Mouse (Mus musculus) stomach, embryonic 14.5 days (tissue): ENCODE results near the gene Ror2. TPM values are rescaled to one million over a fixed set of nuclear protein-coding genes. Genes with fewer than 3 reads are reported as not detected.
A peak's percentile ranks its signal among the peaks of the same experiment; 100 is the strongest.
"Not testable (repeated sequence)": the region's sequence is repeated elsewhere in the genome, so short reads cannot be mapped to it uniquely, and the experiment has no call there.

Experiments used
- ATAC-seq: fragments of 200-750 bp; cut with Nextera tagmentation; 2 replicates; pipeline ENCODE4 v1.8.0; 2017; ENCODE audit warnings: low read depth, moderate TSS enrichment; ENCODE audit not compliant: insufficient number of reproducible peaks, insufficient read depth, low FRiP score
- H3K27ac ChIP-seq: fragments of 300-500 bp; sonication (generic); 2 replicates; pipeline ENCODE4 v1.5.1; 2014; ENCODE audit warnings: mild to moderate bottlenecking, low read length, moderate library complexity, mixed read lengths
- H3K27me3 ChIP-seq: fragments of 300-500 bp; sonication (generic); 2 replicates; pipeline ENCODE4 v1.6.1; 2014; ENCODE audit warnings: low read length, control low read depth, mixed read lengths; ENCODE audit not compliant: control insufficient read depth, insufficient read depth
- H3K36me3 ChIP-seq: fragments of 300-500 bp; sonication (generic); 2 replicates; pipeline ENCODE4 v1.6.1; 2014; ENCODE audit warnings: mild to moderate bottlenecking, control low read depth, low read length, moderate library complexity, mixed read lengths; ENCODE audit not compliant: control insufficient read depth, insufficient read depth
- H3K4me1 ChIP-seq: fragments of 300-500 bp; sonication (generic); 2 replicates; pipeline ENCODE4 v1.6.1; 2014; ENCODE audit warnings: low read length, control low read depth, mixed read lengths; ENCODE audit not compliant: control insufficient read depth, insufficient read depth
- H3K4me2 ChIP-seq: fragments of 300-500 bp; sonication (generic); replicated peaks from 2 replicates; pipeline ENCODE4 v1.6.1; 2014; ENCODE audit warnings: low read depth, low read length, control low read depth
- H3K4me3 ChIP-seq: fragments of 300-500 bp; sonication (generic); 2 replicates; pipeline ENCODE4 v1.5.1; 2014; ENCODE audit warnings: low read depth, low read length, control low read depth
- H3K9ac ChIP-seq: fragments of 300-500 bp; sonication (generic); replicated peaks from 2 replicates; pipeline ENCODE4 v1.6.1; 2014; ENCODE audit warnings: low read depth, mild to moderate bottlenecking, control low read depth, low read length, moderate library complexity, mixed read lengths
- H3K9me3 ChIP-seq: fragments of 300-500 bp; sonication (generic); 2 replicates; pipeline ENCODE4 v1.6.1; 2016; ENCODE audit warnings: low read depth, low read length, control low read depth; ENCODE audit not compliant: control insufficient read depth
- WGBS: fragments of 180-500 bp; shearing (Covaris S2); extraction: QIAGEN DNeasy Blood & Tissue Kit; methylation state at CpG from one replicate; pipeline ENCODE4 v1.1.7; 2014; 5-methylcytosine and 5-hydroxymethylcytosine counted together
- polyA plus RNA-seq: library from polyadenylated mRNA; unstranded; fragments of >200 nt; fragmentation: Nextera tagmentation; extraction: Ambion mirVana; gene quantifications from 2 replicates; pipeline ENCODE4 v1.2.1, GENCODE M21; 2014

Gene Ror2
- 13.9 and 14.0 TPM in 2 replicates for polyA plus RNA-seq

DNA sequence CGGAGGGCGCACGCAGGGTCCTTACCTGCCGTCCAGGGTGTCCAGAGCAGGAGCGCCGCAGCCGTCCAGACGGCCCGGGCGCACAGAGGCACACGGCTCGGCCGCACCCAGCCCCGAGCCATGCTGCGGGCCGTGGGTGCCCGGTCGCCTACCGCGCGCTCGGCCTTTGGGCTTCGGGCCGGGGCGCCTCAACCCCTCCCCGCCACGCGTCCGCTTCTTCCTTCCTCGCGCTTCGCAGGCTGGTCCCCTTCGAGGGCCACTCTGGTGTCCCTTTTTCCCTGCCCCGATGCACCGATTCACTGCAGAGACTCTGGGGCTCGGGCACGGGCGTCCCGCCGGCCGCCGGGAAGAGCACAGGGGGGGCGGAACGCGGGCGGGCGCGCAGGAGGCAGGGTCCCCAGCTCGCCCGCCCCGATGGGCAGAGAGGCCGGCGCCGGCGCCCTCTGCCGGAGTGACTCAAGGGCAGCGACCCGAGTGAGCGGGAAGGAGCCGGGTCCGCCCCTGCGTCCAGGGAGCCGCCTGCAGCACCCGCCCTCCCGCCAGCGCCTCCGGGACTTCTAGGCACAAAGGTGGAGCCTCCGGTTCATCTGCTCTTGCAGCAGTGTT is at the start of gene Ror2:
Ror2 (minus strand) TSS at position 369 of the 606 bp plus-strand sequence.
- Histone ChIP-seq H3K4me3 (peak within 1 kb of the TSS; percentile 82), H3K27ac (peak within 1 kb of the TSS; percentile 84), H3K27me3 (no peaks in the 10 kb centered on the region), H3K9ac (peak within 1 kb of the TSS; percentile 82), H3K4me2 (peak within 1 kb of the TSS; percentile 74), H3K36me3 (no peaks in the 10 kb centered on the region), H3K9me3 (no peaks in the 10 kb centered on the region), H3K4me1 (peaks cover 34% of the 10 kb centered on the region)
- peak; percentile 89 for ATAC-seq
- WGBS: under 1% methylated on average over 51 of the region's 68 CpGs

DNA sequence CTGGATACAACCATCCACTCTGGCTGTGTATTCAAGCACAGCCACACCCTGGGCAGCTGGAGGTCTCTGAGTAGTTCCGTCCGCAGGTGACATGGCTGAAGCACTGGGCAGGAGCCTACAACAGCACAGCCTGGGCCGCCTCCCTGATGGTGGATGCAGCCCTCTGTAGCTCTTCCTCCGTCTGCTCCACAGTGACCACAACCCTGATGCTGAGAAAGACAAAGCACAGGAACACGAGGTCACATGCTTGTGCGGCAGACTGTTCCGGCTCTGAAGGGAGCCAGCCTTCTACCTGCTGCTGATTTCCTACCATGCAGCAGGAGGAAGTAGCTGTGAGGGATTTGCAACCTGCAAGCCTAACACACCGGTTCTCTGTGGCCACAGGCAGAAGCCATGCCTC is 47.8 kb upstream of the Ror2 start:
- H3K4me2 ChIP-seq: no peak overlapping the region
- no peak overlapping the region for H3K4me3 ChIP-seq
- H3K9ac ChIP-seq: no peak overlapping the region
- H3K27me3 ChIP-seq: no peaks in the 10 kb centered on the region
- no peak for ATAC-seq
- H3K36me3 ChIP-seq: peaks cover 39% of the 10 kb centered on the region
- no peaks in the 10 kb centered on the region for H3K4me1 ChIP-seq
- H3K9me3 ChIP-seq: no peaks in the 10 kb centered on the region
- no peak overlapping the region for H3K27ac ChIP-seq
- WGBS: 90% methylated on average over 8 of the region's 8 CpGs

DNA sequence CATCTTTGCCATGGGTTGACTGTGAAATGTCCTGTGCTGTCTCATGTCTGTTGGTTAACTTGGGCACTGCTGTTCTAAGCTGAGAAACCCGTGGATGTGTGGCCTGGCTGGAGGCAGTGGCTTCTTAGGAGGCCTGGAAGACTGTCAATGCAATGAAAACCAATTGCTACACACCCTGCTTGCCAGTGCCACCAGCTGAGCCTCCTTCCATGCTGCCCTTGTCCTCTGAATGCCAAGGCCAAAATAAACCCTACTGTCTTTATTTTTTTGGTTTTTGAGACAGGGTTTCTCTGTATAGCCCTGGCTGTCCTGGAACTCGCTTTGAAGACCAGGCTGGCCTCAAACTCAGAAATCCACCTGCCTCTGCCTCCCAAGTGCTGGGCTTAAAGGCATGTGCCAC is 44.3 kb upstream of the Ror2 start:
- Histone ChIP-seq H3K9me3 (no peaks in the 10 kb centered on the region), H3K27me3 (no peaks in the 10 kb centered on the region), H3K27ac (no peak overlapping the region), H3K4me2 (no peak overlapping the region), H3K9ac (no peak overlapping the region), H3K4me1 (no peaks in the 10 kb centered on the region), H3K36me3 (peaks cover 11% of the 10 kb centered on the region), H3K4me3 (no peak overlapping the region)
- 79% methylated on average over 2 of the region's 2 CpGs for WGBS
- no peak for ATAC-seq

GRCm38 (mm10) chr13:53325531-53325930 is 39.6 kb upstream of the Ror2 start:
- Histone ChIP-seq H3K4me1 (no peaks in the 10 kb centered on the region), H3K4me3 (no peak overlapping the region), H3K27ac (no peak overlapping the region), H3K4me2 (no peak overlapping the region), H3K36me3 (no peaks in the 10 kb centered on the region), H3K27me3 (no peaks in the 10 kb centered on the region), H3K9me3 (peaks cover 2% of the 10 kb centered on the region; the same call in 1 of the 2 replicates), H3K9ac (no peak overlapping the region)
- ATAC-seq: no peak
- WGBS: 91% methylated on average over 1 of the region's 1 CpGs

DNA sequence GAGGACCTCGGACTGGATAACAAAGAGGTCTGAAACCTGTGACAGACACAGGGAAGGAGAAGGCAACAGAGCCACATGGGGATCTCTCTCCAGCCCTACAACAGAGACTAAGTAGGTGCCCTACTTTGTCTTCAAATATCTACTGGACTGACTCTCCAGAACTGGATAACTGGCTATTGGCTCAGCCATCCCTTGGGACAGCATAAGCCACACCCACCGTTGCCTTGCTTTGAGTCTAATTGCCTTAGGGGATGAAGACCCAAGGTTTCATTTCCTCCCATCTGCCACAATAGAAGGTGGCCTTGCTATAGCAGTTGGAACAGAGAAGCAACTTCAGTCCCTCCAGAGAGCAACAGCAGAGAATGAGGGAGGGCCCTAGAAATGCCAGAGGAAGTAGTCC is 37.7 kb upstream of the Ror2 start:
- Histone ChIP-seq H3K36me3 (no peaks in the 10 kb centered on the region), H3K4me3 (no peak overlapping the region), H3K4me1 (no peaks in the 10 kb centered on the region), H3K9ac (no peak overlapping the region), H3K27me3 (no peaks in the 10 kb centered on the region), H3K9me3 (peaks cover 2% of the 10 kb centered on the region; the same call in 1 of the 2 replicates), H3K4me2 (no peak overlapping the region), H3K27ac (no peak overlapping the region)
- 86% methylated on average over 2 of the region's 2 CpGs for WGBS
- no peak for ATAC-seq

DNA sequence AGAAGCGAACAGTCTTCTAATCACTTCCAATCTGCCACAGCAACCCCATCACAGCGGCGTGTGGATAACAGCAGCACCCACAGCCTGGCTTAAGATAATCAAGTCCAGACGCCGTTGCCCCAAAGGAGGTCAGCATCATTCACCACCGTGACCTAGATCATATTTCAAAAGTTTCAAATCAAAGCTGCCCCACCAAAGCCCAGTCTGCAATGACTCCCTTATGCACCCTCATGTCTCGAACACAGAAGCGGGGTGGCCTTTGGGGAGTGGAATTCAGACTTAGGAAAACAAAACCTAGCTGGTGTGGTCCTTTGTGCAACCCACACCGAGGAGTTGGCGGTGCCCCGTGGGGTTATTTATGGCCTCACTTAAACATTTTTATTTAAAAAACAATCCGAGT is 35.0 kb upstream of the Ror2 start:
- ATAC-seq: no peak
- 42% methylated on average over 12 of the region's 12 CpGs for WGBS
- Histone ChIP-seq H3K9me3 (peaks cover 2% of the 10 kb centered on the region; the same call in 1 of the 2 replicates), H3K4me3 (no peak overlapping the region), H3K9ac (no peak overlapping the region), H3K27ac (no peak overlapping the region), H3K27me3 (no peaks in the 10 kb centered on the region), H3K36me3 (no peaks in the 10 kb centered on the region), H3K4me1 (no peaks in the 10 kb centered on the region), H3K4me2 (no peak overlapping the region)

DNA sequence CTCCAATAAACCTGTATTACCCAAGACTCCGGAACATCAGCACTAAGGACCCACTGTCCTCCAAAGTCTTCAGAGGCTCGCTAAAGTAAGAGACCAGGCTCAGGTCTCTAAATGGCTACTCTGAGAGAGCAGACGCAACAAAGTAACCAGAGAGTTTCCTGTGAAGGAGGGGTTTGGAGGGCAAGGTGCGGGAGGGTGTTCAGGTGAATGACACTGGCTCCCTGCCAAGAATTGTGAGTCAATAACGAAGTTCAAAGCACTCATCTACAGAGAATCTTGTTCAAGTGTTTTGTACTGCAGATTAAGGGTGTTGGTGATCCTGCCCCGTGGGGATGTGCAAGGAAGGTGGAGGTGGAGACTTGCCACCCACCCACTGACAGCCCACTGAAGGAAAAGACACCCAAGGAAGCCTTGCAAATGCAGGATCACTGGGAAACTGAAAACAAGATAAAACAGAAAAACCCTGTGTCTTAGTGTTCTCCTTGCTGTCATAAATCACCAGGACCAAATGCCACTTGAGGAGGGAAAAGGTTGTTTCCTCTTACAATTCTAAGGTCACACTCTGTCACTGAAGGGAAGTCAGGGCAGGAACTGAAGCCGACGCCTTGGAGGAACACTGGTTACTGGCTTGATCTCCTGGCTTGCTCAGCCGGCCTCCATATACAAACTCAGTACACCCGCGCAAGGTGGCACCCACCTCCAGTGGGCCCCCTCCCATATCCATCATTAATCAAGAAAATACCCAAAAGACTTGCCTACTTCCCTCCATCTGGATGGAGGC is 30.8 kb upstream of the Ror2 start:
- no peaks in the 10 kb centered on the region for H3K9me3 ChIP-seq
- H3K9ac ChIP-seq: no peak overlapping the region
- no peak overlapping the region for H3K27ac ChIP-seq
- ATAC-seq: peak; percentile 46; the same call in 1 of the 2 replicates
- no peaks in the 10 kb centered on the region for H3K36me3 ChIP-seq
- no peak overlapping the region for H3K4me2 ChIP-seq
- no peak overlapping the region for H3K4me3 ChIP-seq
- WGBS: 50% methylated on average over 11 of the region's 11 CpGs
- no peaks in the 10 kb centered on the region for H3K27me3 ChIP-seq
- H3K4me1 ChIP-seq: no peaks in the 10 kb centered on the region

GRCm38 (mm10) chr13:53315757-53316156 is 29.8 kb upstream of the Ror2 start:
- H3K4me1 ChIP-seq, H3K4me3 ChIP-seq, H3K36me3 ChIP-seq, H3K9me3 ChIP-seq, ATAC-seq, H3K27ac ChIP-seq, H3K9ac ChIP-seq, H3K4me2 ChIP-seq, H3K27me3 ChIP-seq: not testable (repeated sequence)
- WGBS: 80% methylated on average over 4 of the region's 4 CpGs
